Mouse (Mus musculus) left cerebral cortex, postnatal 14 days (tissue): ENCODE measurements around the gene Gm42420. TPM values are rescaled to one million over a fixed set of nuclear protein-coding genes. Genes with fewer than 3 reads are reported as not detected.
A peak's percentile ranks its signal among the peaks of the same experiment; 100 is the strongest.

ENCODE experiments used
- DNase-seq, 2 experiments: peaks; one replicate each; pipeline ENCODE4 v3.0.0; 2021 to 2022; ENCODE audit warnings: low spot score in 2 of 2, mixed read lengths in 1 of 2
- intact Hi-C: fragments of 180-260 bp; cut with DNase I; formaldehyde crosslinking; loops from one replicate; pipeline ENCODE4 v1.15.1; 2025
- long read RNA-seq, 2 experiments: library from polyadenylated mRNA; stranded (forward); transcript quantifications; one replicate each; pipeline ENCODE4 v2.0.0; 2021
- total RNA-seq, 2 experiments: library from RNA; stranded (reverse); gene quantifications; 2 replicates each; pipeline ENCODE4 v1.2.3; 2021

The Gm42420 gene
- 1 to 10 TPM in 1 of 2 experiments, under 1 TPM in 1; 0.87 to 1.3 TPM for total RNA-seq
- long read RNA-seq, experiment 1 = 0 reads
- long read RNA-seq, experiment 2 = 0 reads

GRCm38 (mm10) chr6:39585517-39585916 lies at the start of gene Gm42420:
TSS of gene Gm42420 (plus strand) at chr6:39585753.
- intact Hi-C loops = no loop called here
- no peak for DNase-seq

DNA sequence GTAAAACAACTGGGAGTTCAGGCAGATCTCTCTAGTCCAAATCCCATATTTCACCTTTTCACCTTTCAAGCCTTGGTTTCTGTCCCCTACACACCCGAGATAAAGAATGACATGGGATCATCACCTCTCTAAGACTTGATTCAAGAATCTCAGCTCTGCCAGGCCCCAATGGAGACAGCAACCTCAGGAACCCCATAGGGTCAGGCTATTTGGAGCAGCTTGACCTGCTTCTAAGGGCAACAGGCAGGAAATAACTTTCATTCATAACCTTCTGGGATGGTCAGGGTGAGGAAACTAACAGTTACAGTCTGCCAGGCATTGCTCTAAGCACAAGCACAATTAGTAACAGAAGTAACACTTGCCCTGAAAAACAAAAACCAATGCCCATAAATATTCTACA lies 48.9 kb upstream of the Gm42420 start:
- DNase-seq = no peak
- intact Hi-C loops = no loop called here

GRCm38 (mm10) chr6:39537276-39537675 lies 48.3 kb upstream of the Gm42420 start:
- no peak for DNase-seq
- intact Hi-C loops = no loop called here

- DNase-seq = no peak
- intact Hi-C loops = no loop called here
These were observed 47.3 kb upstream of the Gm42420 start for GRCm38 (mm10) chr6:39538227-39538626.

DNA sequence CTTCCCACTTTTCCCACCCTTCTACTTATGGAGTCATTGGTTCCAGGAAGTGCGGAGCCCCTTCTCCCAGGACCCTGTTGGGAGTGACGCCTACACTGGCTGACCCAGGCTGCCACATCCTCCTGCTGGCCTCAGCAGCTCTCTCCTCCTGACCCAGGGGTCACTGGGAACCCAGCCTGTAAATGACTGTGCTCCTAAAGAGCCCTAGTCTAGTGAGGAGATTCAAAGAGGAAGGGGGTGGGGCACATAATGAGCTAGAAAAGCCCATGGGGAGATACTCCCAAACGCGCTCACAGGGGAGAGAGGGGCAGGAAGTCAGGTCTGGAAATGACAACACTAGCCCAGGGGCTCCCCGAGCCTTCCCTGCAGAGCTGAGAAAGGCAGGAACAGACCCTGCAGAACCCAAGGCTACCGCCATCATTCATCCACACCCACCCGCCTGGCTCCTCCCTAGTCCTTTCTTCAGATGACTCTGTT lies 45.8 kb upstream of the Gm42420 start:
- DNase-seq = no peak
- intact Hi-C loops = no loop called here

DNA sequence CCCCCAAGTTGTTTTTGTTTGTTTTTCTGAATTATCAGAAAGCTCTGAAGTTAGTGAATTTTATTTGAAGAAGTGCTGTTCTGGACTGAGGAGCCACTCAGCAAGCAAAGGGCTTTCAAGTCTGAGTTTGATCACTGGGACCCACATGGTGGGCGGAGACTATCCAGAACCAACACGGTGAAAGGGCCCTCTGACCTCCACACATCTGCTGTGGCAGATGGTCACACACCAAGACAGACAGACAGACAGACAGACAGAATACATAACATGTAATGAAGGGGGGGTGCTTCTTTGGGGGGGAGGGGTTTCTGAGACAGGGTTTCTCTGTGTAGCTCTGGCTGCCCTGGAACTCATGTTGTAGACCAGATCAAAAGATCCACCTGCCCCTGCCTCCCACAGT lies 45.0 kb upstream of the Gm42420 start:
- DNase-seq = no peak
- intact Hi-C loops = no loop called here

GRCm38 (mm10) chr6:39542631-39543597 lies 42.6 kb upstream of the Gm42420 start:
- DNase-seq = peak; percentile 61 to 71
- intact Hi-C loops = no loop called here

DNA sequence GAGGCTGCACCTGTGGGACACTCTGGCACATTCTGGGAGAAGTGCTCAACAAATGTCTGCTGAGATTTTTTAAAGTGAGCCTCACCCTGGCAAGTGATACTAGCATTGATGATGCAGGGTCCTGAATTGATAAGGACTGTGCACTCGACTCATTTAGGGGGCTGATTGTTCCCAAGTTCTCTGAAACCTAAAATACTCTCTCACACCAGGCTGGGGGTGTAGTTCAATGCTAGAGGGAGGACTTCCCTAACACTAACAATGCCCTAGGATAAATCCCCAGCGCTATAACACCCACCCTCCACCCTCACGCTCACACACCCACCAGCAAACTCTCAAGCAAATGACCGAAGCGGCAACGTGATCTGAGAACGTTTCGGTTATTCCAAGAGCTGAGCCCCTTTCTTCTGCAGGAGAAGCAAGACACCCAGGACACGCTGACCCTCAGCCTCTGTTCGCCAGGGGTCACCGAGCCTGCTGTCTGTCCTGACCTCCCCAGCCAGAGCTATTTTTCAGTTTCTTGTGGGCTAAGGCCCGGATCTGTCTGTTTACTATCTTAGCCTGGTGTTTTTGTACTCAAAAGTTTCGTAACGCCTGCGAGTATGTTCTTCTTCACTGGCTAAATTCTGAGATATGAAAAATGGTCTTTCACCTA lies 41.7 kb upstream of the Gm42420 start:
- intact Hi-C loops = no loop called here
- no peak for DNase-seq

- no peak for DNase-seq
- intact Hi-C loops = no loop called here
These were observed 40.1 kb upstream of the Gm42420 start for GRCm38 (mm10) chr6:39545474-39545873.

DNA sequence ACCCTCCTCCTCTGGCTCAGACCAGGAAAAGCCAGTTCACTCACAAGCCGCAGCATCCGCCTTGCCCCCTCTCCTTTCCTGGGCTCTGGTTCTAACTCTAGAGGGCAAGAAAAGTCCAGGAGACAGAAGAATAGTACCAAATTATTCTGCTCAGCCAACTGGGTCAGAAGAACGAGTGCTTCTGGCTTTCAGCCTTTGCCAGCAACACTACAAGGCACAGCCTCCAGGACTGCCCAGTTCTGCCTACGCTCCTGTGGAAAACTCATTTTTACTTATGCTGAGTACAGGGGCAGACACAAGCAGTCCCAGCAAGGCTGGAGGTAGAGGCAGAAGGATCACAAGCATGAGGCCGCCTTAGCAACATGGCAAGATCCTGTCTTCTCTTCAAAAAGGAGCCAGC lies 37.5 kb upstream of the Gm42420 start:
- no peak for DNase-seq
- intact Hi-C loops = no loop called here

DNA sequence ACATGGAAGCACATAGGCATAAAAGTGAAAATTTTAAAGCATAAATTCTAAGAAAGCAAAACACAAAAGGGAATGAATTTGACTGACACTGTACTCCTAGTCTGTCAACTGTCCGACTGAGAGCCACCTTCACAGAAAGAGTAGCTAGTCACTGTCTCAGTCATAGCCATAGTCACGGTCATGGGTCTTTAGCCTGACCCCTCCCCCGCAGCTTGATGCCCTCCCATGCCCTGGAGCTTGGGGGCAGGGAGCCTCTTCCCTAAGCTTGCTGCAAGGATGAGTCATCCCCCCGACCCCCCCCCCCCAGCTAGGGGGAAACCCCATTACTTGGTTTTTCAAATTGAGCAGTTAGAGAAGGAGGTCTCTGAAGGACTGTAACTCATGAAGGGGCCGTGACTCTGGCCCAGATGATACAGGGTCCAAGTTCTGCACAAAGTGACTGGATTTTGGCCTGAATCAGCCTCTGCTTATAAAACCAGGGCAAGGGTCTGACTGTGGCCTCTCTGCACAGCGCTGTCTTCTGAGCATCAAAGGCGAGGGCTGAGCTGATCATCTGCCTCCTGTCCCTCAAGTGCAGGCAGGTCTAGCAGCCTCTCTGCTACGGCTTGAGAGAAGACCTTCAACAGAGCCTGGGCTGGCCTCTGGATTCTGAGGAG lies 33.4 kb upstream of the Gm42420 start:
- DNase-seq = no peak
- intact Hi-C loops = no loop called here

GRCm38 (mm10) chr6:39554888-39555647 lies 30.5 kb upstream of the Gm42420 start:
- DNase-seq = no peak
- intact Hi-C loops = loop anchor here (5.0 kb wide), 1 partner anchor 33 kb away; no protein-coding TSS in a partner anchor

DNA sequence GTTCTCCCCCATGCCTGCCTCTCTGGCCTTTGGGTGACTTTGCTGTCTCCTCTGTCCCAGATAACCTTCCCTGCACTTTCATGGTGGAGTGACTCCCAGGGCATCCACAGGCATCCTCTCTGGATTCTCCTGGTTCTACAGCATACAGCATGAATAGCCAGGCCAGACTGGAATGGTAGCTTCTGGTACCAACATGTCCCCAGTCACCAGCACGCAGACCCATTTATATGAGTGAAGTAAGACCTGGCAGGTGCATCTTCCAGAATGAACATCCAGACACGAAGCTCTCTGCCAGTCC lies 30.0 kb upstream of the Gm42420 start:
- DNase-seq = no peak
- intact Hi-C loops = loop anchor here (5.0 kb wide), 1 partner anchor 33 kb away; no protein-coding TSS in a partner anchor

DNA sequence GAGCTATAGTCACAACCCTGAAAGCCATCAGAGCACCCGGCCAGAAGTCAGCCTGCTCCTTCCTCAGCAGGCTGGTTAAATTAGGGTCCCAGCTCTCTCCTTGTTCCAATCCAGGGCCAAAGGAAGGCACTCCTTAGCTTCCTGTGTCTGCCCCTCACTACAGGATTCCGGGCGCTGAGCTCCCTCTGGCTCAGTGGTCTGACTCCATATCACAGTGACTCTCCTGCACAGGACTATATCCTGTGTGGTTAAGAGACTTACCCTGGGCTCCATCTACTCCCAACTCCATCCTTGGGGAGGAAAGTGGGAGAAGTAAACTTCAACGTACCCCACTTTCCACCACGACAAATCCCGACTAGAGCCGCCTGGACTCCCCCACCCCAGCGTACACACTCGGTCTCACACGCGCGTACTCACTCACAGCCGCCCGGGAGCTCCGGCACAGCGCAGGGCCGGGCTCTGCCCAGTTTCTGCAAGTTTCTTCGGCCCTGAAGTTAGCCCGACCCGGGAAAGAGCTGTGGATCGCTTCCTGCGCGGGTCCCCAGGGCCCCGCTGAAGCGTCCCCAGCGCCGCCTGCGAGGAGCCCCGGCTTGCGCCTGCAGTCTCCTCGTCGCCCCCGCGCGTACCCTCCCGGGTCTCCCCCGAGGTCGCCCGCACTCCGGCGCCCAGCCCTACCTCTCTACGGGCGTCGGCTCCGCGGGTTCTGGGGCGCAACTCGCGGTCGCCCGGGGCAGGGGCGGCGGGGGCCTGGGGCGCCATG lies 28.5 kb upstream of the Gm42420 start:
- intact Hi-C loops = loop anchor here (5.0 kb wide), 1 partner anchor 35 kb away; no protein-coding TSS in a partner anchor
- DNase-seq = no peak

- intact Hi-C loops = loop anchor here (5.0 kb wide), 1 partner anchor 35 kb away; no protein-coding TSS in a partner anchor
- DNase-seq = peak; percentile 86 to 91
These were observed 27.8 kb upstream of the Gm42420 start, which contains the start of gene Dennd2a for GRCm38 (mm10) chr6:39557723-39558261. TSS of gene Dennd2a (minus strand) at chr6:39557867.

DNA sequence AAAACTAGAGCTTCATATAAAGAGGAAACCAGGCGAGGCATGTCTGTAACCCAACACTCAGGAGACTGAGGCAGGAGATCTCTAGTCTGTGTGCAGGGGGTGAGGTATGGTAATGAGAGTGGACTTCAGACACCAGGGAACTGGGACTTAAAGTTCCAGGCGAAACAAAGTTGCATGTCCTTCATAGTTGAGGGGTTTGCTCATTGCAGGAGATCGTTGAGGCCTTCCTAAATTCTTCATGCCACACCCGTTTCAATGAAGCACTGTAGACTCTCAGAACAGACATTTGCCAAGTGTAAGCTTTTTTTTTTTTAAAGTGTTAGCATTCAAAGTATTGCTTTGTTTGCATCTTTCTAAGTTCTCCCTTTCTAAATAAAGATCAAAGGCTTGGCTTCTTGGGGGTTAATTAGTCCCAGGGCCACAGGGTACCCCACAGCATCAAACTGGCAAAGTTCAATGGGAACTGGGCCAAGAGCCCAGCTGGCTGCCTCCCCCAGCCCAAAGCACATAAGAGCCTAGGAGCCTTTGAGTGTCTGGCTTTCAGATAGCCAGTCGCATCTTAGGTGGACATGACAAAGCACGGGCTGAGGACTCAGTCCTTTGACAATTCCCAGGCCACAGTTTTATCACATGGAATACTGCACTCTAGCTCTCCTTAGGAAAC lies 26.1 kb upstream of the Gm42420 start:
- no peak for DNase-seq
- intact Hi-C loops = loop anchor here (5.0 kb wide), 1 partner anchor 37 kb away; no protein-coding TSS in a partner anchor

DNA sequence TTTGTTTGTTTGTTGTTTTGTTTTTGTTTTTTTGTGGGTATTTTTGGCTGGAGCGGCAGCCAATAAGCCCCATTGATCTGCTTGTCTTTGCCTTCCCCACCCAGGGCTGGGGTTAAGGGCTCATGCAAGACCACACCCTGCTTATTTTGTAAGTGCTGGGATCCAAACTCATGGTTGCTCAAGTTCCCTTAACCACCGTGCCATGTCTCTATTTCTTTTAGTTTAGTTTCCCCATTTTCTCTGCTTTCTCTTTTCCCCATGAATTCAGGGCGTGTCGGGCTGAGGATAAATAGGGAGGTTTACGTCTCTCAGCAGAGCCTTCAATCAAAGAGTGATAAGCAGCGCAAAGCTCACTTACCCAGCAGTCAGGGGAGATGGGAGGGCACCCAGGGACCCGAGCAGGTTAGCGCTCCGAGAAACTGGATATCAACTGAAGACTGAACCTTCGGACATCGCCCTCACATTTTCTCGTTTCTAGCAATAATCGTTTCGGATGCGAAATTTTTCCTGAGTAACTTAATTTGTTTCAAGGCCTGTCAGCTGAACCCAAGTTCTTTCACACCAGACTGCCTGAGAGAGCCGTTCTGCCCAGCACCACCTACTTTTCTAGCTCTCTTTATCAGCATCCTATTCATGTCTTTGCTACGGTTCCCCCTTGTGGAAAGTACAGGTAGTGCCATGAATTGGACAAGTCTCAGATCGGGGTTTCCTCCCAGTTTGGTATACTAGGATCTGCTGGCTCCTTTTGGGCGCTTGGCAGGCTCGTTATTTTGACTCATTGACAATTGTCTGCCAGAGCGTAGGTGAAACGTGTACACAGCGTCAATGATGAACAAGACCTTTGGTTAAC lies 23.2 kb upstream of the Gm42420 start:
- DNase-seq = peak; percentile 93
- intact Hi-C loops = loop anchor here (1.0 kb wide), 1 partner anchor 99 kb away; no protein-coding TSS in a partner anchor
